ENCODE assay signal across 8 mouse cellular contexts in the genomic region with DNA sequence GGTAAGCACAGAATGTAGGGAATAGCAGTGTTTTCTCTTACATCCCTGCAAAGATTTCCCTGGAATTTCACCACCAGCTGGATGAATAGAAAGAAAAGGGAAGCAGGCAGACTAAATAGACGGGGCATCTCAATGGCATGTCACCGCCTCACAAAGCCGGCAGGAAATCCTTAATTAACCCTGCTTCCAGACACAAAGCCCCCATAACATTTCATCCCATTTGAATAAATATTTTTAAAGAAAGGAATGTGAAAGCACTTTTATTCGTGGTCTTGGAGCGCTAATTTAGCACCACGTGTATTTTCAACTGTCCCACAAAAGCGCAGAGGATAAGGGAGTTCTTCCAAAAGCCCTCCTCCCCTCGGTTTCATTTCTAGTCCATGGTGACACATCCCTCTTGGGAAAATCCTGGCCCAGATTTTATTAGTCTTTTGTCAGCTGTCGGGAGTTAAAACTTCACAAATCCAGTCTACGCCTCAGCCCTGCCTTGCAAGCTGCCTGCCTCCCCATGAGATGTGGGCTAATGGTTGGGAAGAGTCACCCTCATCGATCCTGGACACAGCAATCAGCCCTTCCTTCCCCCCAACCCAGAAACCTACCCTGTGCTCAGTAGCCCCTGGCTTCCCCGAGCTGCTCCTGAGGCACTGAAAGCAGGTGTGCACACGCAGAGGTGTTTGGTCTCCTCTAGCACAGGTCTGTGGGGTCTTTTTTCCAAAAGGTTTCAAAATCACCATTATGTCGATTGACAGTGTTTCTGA. TPM values are rescaled to one million over a fixed set of nuclear protein-coding genes. Genes with fewer than 3 reads are reported as not detected.
DNase-seq lines count a peak whose midpoint lies in the region; ATAC-seq and TF ChIP-seq lines count a peak whose summit lies in the region.

No protein-coding gene starts in this region.

- WGBS in limb, embryonic 14.5 days, result 25% methylated on average over 14 of the region's 14 CpGs

- 0 out of 2 replicates have a peak overlapping the region, but pooled peaks have one; percentile 3 for H3K27ac ChIP-seq in limb, embryonic 14.5 days (replicated peaks; ENCODE audit: low read depth, low read length)

- H3K36me3 ChIP-seq in limb, embryonic 14.5 days (ENCODE audit: control insufficient read depth, insufficient read depth, low read length), result no peaks in the 10 kb centered on the region

- no peaks in the 10 kb centered on the region for H3K9me3 ChIP-seq in limb, embryonic 14.5 days (ENCODE audit: control insufficient read depth, low read length)

- 0 out of 2 replicates have a peak, but pooled peaks have one; percentile 23 for ATAC-seq in frontal cortex, adult (ENCODE audit: low TSS enrichment)
- ATAC-seq in limb, embryonic 14.5 days (ENCODE audit: low FRiP score, low read depth), result peak; percentile 20; the same call in 1 of the 2 replicates

- no peak overlapping the region for H3K4me2 ChIP-seq in limb, embryonic 14.5 days (replicated peaks; ENCODE audit: low read depth, low read length, severe bottlenecking)

- H3K4me1 ChIP-seq in limb, embryonic 14.5 days (ENCODE audit: control insufficient read depth, insufficient read depth, low read length), result peaks cover 16% of the 10 kb centered on the region

- H3K27me3 ChIP-seq in limb, embryonic 14.5 days (ENCODE audit: control insufficient read depth, insufficient read depth, low read length), result no peaks in the 10 kb centered on the region

- no peak overlapping the region for H3K4me3 ChIP-seq in limb, embryonic 14.5 days (replicated peaks; ENCODE audit: low read length)

- intact Hi-C loops in left cerebral cortex, postnatal 25 days (cut with DNase I), result no loop called here

- DNase-seq in frontal cortex, postnatal 14 days (ENCODE audit: low spot score in 2 of 2), result no peak
- peak; percentile 66 for DNase-seq in R1 (ENCODE audit: low read depth, low spot score)
- DNase-seq in heart, adult 9 months (ENCODE audit: low spot score in 2 of 2), result peak; percentile 17 to 44
- DNase-seq in limb, embryonic 14.5 days (ENCODE audit: low spot score), result peak; percentile 29
- DNase-seq in ovary, postnatal 36 days (ENCODE audit: low spot score), result no peak
- DNase-seq in urinary bladder, postnatal 36 days (ENCODE audit: low spot score in 2 of 2), result no peak
- no peak for DNase-seq in left cerebral cortex, postnatal 25 days (ENCODE audit: low spot score in 2 of 2)

- H3K9ac ChIP-seq in limb, embryonic 14.5 days (ENCODE audit: low read depth, low read length, severe bottlenecking), result no peak overlapping the region

- no peak for TF ChIP-seq POLR2A in limb, embryonic 14.5 days (IDR thresholded peaks at IDR 0.05; ENCODE audit: borderline replicate concordance, extremely low read depth, insufficient read depth, insufficient read length)

RNA-seq across cellular contexts. Expression of a gene that starts 26.2 kb away (rescaled TPM):
- polyA plus RNA-seq in limb, embryonic 14.5 days (2012; rRNA removed), result 0.37 and 0.53 TPM in 2 replicates
- 0.41 and 0.87 TPM in 2 replicates for polyA plus RNA-seq in limb, embryonic 14.5 days (2014; fragmentation: Nextera tagmentation; extraction: Ambion mirVana)
- not detected for total RNA-seq in left cerebral cortex, postnatal 25 days (2021)

RNA-seq across cellular contexts. Expression of a gene that starts 51.2 kb away (rescaled TPM):
- 22.9 and 26.2 TPM in 2 replicates for polyA plus RNA-seq in limb, embryonic 14.5 days (2012; rRNA removed)
- polyA plus RNA-seq in limb, embryonic 14.5 days (2014; fragmentation: Nextera tagmentation; extraction: Ambion mirVana), result 68.4 and 70.1 TPM in 2 replicates
- total RNA-seq in left cerebral cortex, postnatal 25 days (2021), result 10 to 100 TPM; 27.1 to 28.5 TPM

Comparison
In these comparisons a context has a peak if more than half of its experiments do, and no peak if none do; other contexts are left out.
1. DNase-seq: peak in R1 (single experiment), heart, adult 9 months (2 of 2) and limb, embryonic 14.5 days (single experiment); none in frontal cortex, postnatal 14 days (0 of 2), ovary, postnatal 36 days (single experiment), urinary bladder, postnatal 36 days (0 of 2) and left cerebral cortex, postnatal 25 days (0 of 2).